31 mouse cellular contexts compared by ENCODE assay signal in the genomic region with DNA sequence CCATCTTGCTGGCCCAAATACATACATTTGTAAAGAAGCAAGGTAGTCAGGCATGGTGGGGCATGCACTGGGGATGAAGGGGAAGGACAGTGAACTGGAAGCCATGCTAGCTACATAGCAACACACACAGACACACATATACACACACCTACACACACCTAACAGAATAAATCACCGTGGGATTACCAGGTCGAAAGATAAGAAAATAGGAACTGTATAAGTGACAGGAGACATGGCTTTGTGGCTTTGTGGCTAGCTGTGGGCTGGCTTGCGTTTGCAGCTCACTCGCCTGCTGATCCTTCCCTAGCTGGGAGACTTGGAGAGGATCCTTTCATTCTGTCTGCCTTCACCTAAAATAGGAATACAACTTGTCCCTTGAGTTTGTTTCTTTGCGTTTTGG.
"Had no signal": no experiment of that assay in that cellular context is flagged by ENCODE, and none has a peak within 500 bp of the region (broad histone marks: within the 10 kb centered on the region; RNA-seq: fewer than 3 reads in every experiment).

No protein-coding gene starts in this region.

- H3K27me3 ChIP-seq: heart, embryonic 12.5 days; heart, embryonic 13.5 days; heart, embryonic 15.5 days; hindbrain, embryonic 12.5 days; hindbrain, embryonic 13.5 days; hindbrain, embryonic 15.5 days; intestine, embryonic 15.5 days; kidney, embryonic 15.5 days had no signal

- DNase-seq: heart, postnatal 10 days; heart, postnatal 14 days; heart, postnatal 36 days; heart, postnatal 4 days; kidney, adult 11 months; kidney, adult 18-20 months; kidney, adult 2 months; kidney, adult 8-10 months; kidney, adult 9 months; kidney, postnatal 10 days; kidney, postnatal 14 days; kidney, postnatal 25 days; kidney, postnatal 36 days; kidney, postnatal 4 days; layer of hippocampus, adult 9-11 months; layer of hippocampus, postnatal 36 days had no signal

- H3K27ac ChIP-seq: heart, embryonic 10.5 days; heart, embryonic 13.5 days; heart, embryonic 15.5 days; hindbrain, embryonic 10.5 days; hindbrain, embryonic 12.5 days; hindbrain, embryonic 13.5 days; hindbrain, embryonic 14.5 days; hindbrain, embryonic 15.5 days; hindbrain, postnatal 0 days; intestine, embryonic 15.5 days; kidney, embryonic 15.5 days; kidney, postnatal 0 days; layer of hippocampus, adult 2 months; left cerebral cortex, adult 2 months had no signal

- H3K9me3 ChIP-seq: heart, embryonic 10.5 days; heart, embryonic 12.5 days; heart, embryonic 13.5 days; heart, embryonic 15.5 days; hindbrain, embryonic 10.5 days; hindbrain, embryonic 12.5 days; hindbrain, embryonic 13.5 days; hindbrain, embryonic 15.5 days; intestine, embryonic 15.5 days; kidney, embryonic 15.5 days had no signal

- H3K9ac ChIP-seq: heart, embryonic 12.5 days; heart, embryonic 13.5 days; heart, embryonic 15.5 days; hindbrain, embryonic 12.5 days; hindbrain, embryonic 13.5 days; hindbrain, embryonic 14.5 days; hindbrain, embryonic 15.5 days; intestine, embryonic 15.5 days; kidney, embryonic 15.5 days had no signal

- H3K4me3 ChIP-seq: heart, embryonic 10.5 days; heart, embryonic 12.5 days; heart, embryonic 13.5 days; heart, embryonic 15.5 days; hindbrain, embryonic 10.5 days; hindbrain, embryonic 12.5 days; hindbrain, embryonic 13.5 days; hindbrain, embryonic 15.5 days; intestine, embryonic 15.5 days; kidney, embryonic 15.5 days; layer of hippocampus, adult 2 months; left cerebral cortex, adult 2 months had no signal
